Mouse (Mus musculus) mouse trophoblast stem cell (cell line): ENCODE measurements at regions not wholly inside any gene's neighbourhood (a gene's known extent, or its start where the extent isn't known, plus 50 kb on each side); places are given as distances from the start of the nearest gene placed in this dataset.

ENCODE experiments used
- in situ Hi-C, 2 experiments: fragments of 300-500 bp; cut with MseI, MboI; formaldehyde crosslinking; loops; 2 replicates in 1 of 2; 3 replicates in 1 of 2; pipeline ENCODE4 v1.15.1; 2025

DNA sequence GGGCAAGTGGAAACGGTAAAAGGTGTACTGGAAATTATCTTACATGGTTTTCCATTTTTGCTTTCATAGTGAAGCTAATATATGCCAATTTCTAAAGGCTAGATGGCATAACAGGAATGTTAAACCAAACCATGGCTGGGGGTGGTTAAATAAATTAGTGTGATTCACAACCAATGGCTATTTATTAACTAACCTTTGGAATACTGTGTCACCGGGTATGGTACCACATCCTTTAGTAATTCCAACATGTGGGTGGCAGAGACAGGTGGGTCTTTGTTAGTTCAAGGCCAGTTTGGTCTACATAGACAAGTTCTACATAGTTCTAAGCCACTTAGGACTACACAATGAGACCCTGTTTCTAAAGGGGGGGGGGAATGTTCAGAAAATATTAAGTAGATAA is 179.8 kb upstream of the Plxnc1 start:
- in situ Hi-C loops: no loop called here

DNA sequence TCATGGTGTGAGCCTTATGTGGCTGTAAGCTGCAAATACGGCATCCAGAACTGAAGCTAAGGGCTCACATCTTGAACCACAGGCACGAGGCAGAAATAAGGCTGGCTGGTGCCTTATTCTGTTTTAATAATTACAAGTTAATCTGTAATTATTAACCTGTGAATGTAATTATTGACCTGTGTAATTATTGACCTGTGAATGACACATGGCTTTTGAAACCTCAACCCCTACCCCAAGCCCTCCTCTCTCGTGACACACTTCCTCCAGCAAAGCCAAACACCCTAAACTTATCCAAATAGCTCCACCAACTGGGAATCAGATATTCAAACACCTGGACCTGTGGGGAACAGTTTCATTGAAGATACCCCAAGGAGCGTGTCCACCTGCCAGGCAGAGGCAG is 175.4 kb upstream of the Plxnc1 start:
- in situ Hi-C loops: no loop called here

DNA sequence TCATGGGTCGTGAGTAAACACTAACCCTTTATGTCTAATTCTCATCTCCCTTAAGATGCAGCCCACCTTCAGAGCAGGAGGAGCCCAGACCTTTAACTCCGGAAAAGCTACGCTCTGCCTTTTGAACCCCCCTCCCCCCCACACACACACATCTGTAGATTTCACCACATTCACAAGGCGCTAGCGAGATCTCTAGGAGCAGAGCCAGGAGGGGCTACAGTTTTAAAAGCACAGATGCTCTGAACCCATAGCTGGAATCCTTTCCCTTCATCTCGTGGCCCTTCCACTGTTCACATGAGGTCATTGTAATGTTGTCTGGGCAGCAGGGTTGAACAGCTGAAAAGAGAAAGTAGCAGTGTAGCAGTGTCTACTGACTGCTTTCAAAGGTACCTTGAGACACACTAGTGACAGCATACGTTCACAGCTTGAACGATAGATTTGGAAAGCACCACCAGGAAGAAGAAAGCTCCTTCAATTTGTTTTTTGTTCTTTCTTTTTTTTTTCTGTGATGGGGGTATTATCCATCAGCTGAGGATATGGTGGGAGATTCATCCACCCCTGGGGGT is 174.2 kb upstream of the Plxnc1 start:
- in situ Hi-C loops: no loop called here

DNA sequence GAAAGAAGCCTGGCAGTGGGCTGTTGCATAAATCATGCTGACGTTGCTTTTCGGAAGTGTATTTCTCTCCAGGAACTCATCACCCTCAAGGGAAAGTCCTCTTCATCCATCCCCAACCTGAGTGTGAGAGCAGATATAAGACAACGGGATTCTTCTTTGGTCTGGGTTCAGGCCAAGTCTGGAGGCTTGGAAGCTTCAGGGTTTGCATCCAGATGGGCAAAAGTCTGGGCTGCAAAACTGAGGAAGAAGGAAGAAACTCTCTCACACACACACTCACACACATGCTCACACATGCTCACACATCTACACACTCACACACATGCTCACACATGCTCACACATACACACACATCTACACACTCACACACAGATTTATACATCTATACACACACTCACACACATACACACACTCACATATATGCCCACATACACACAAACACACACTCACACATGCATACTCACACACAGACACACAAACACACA is 173.1 kb upstream of the Plxnc1 start:
- in situ Hi-C loops: no loop called here

DNA sequence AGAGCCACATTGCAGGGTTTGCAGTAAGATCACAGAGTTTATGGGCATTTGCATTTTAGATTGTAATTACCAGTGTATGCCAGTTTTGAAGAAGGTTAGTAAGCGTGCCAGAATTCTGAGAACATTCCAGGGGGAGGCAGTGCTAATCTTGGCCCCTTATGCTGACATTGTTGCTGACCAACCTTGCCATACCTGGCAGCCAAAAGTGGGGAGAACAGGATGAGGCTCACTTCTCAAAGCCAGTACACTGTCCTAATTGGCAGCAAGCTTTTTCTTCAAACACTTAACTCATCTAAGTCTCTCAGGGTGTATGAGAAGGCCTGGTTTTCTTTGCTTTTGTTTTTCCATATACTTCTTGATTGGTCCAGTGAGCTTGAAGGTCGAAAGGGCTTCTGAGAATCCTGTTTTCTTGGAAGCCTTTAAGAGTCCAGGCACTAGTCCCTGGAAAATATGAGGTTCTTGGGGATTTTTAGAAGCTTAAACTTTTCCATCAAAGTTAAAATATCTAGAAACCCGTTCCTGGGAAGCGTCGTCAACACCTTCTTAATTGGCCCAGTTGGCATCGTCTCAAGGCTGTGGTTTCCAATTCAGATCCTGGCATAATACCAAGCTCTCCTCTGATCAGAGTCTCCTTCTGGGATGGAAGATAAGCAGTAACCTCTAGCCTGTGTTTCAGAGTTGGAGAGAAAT is 172.6 kb upstream of the Plxnc1 start:
- in situ Hi-C loops: no loop called here

DNA sequence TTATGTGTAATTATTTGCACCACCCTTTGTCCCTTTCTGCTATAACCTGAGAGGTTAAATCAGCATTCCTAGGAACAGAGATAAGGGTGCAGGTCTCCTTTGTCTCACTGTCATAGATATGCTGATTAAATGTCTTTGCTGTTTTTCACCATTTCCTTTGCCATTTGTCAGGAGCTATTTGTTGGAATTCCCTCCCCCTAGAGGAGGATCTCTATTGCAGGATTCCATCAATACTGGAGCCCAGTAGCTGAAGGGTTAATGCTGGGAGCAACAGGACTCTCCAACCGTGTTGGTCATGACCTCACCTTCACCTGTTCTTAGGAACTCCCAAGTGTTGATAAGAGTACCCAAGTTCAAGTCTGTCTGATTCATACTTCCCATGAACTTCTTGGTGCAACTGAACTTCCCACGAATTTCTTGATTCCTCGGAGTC is 172.0 kb upstream of the Plxnc1 start:
- in situ Hi-C loops: no loop called here

DNA sequence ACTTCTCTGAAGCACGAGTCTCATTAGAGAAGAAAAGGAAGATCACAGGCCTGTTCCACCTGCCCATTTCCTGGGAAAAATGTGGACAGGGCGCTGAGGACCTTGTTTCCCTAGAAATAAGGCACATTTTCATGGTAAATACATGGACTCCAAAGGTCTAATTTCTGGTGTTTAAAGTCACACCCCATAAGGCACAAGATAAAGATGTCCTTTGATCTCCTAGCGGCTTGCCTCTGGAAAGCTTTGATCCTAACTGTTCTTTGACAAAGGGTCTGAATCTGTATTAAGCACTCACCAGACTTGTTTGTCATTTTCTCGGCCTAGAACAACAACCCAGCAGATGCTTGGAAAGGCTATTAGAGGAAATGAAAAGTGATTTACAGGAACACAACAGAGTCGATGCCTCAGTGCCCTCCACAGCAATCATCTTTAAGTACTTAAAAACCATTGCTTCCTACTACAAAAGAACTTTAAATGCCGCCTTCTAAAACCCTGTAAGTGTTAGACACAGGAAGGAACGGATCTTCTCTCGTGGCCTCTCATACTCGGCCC is 168.3 kb upstream of the Plxnc1 start:
- in situ Hi-C loops: no loop called here

DNA sequence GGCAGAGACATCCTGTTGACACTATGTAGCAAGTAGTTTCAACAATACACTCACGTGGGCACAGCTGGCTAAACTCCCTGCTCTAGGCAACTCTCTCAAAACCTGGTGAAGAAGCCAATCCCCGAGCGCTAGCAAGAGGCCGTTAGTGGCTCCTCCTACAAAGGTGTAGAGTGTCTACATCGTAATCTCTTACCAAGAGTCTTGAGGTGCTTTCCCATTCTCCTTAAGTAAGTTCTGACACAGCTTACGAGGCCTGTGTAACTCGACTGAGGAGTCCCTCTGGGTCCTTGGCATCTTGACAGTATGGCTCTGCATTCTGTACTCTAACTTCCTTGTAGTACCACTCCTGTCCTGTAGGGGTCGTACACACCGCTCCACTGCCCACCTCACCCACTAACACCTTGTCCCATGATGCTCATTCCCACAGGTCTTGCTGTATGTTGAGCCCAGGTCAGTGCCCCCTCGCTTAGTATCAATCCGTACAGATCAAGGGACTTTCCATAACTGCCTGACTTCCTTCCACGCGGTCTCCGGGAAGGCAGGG is 167.7 kb upstream of the Plxnc1 start:
- in situ Hi-C loops: no loop called here

DNA sequence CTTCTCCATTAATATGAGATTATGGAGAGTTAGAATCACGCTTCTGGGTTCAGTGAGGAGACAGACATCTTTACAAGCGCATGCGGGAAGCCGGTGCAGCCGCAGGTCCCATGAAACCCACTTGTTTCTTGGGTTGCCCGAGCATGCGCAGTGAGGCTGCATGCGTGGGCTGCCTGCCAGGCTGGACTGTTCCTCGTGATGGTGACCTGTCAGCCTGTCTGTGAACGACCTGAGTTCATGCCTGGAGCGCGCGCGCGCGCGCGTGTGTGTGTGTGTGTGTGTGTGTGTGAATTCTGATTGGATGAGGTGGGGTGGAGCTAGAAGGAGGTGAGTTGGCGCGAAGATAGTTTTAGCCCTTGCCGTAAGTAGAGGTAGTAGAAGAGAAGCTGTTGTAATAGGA is 166.2 kb upstream of the Plxnc1 start:
- in situ Hi-C loops: no loop called here

DNA sequence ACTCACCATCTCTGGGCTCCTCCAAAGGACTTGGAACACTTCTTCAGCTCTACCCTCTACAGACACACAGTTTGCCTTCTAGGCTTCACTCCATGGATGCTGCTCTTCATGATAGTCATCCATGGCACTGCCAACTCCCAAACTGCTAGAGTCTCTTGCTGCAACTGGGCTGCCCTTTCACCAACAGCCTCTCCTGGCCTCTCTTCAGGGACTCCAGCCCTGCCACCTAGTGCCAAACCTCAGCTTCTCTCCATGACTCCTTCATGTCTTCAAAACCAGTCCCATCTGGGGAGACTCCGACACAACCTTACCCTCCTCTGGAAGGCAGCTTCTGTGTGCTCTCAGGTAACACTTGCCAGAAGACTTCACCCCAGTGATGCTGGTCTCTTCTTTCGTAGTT is 164.9 kb upstream of the Plxnc1 start:
- in situ Hi-C loops: no loop called here

DNA sequence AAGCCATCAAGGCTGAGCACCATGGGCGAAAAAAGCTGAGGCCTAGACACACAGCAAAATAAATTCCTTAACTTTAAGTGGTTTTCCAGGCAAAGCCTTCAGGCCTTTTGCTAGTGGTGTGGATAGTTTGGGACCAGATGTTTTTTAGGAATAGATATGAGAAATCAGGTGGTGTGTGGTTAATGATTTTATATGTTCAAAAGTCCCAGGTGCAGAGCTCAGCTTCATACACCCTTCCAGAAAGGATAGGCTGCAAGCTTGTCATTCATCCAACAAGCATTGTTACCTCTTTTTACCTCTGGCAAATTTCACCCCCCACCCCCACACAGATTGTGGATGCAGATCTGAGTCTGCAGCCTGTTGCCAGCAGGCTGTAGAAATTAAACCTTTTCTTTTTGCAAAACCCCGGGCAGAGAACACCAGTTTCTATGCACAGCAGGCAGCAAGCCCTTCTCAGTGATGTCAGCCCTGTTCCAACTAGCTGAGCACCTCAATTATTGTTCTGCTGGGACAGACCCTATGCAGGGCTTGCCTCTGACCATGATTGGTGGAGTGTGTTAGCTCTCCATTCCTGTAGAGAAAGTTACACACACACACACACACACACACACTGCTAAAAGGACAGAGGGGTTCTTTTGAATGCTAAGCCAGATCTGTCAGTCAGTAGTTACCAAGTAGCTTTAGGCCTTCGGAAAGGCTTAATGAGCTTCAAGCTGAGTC is 163.1 kb upstream of the Plxnc1 start:
- in situ Hi-C loops: no loop called here

DNA sequence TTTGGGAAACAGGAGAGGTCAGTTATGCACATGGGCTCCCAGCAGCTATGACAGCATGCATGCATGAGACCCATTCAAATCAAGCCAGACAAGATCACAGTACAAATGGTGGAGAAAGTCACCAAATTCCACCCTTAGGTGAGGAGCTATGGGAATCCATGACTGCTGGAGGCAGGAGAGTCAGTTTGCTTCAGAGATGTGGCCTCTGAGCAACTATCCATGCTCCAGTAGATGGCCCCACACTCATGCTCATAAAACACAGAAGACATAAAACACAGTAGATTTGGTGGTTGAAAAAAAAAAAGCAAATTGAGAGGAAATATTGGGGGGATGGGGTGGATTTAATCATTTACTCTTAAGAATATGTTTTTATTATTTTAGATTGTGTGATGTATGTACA is 159.2 kb upstream of the Plxnc1 start:
- in situ Hi-C loops: no loop called here

DNA sequence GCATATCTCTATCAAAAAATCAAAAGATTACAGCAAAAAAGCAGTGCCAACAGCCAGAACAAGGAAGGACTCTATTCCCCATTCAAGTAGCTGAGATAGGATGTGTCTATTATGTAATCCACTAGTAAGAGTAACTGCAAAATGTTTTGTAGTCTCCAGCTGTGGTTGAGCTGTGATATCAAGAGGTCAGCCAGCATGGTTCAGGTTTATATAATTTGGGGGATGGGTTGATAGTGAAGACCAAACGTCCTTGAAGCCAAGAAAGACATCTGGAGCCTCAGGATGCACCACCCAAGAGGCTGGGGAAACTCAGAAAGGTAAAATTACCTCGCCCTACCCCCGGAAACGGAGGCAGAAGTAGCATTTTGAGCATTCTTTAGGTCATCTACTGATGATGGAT is 158.3 kb upstream of the Plxnc1 start:
- in situ Hi-C loops: no loop called here

DNA sequence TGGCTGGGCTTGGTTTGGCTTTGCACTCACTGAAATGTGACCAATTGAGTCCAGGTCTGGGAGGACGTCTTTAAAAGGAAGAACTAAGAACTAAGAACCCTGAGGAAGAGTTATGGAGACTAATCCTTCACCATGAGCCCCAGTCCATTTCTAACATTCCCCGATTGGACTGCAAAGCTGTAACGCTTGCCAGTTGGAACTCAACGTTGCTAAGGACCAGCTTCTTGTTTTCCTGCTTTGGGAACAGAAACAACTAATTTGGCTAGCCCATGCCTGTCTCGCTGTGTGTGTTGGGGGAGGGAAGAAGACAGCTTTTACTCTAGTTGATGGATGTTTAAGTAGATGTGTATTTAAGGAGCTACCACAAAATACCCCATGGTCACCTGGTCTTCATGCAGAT is 155.3 kb upstream of the Plxnc1 start:
- in situ Hi-C loops: no loop called here

DNA sequence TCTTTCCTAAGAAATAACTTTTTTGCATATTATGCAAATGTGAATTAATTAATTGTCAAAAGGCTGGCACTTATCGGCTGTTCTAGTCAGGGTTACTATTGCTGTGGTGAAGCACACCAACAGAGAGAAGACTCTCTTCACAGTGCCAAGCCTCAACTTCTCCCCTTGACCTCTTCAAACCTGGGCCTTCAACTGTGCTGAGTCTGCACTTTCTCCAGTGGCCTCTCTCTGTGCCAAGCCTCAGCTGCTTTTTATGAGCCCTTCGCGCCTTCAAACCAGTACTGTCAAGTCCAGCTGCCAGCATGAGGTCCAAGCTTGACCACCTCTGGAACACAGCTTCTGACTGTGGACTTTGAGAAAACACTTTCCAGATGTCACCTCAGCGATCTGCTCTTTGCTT is 151.2 kb upstream of the Plxnc1 start:
- in situ Hi-C loops: no loop called here

DNA sequence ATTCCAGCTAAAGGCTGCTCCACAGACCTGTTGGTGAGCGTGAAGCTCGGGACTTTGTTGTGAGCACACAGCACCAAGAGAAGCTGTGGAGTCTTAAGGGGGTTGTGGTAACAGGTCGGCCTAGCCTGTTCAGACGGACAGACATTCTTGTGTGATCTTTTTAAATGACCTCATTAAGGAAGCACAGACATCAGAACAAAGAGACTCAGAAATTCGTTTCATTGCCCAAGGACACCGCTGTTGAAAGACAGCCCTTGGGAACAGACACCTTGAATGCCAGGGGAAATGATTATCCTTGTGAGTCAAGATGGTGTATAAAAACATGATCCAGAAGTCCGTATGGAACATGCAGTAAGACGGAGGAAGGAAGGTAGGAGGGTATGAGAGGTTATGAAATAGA is 150.1 kb upstream of the Plxnc1 start:
- in situ Hi-C loops: no loop called here

DNA sequence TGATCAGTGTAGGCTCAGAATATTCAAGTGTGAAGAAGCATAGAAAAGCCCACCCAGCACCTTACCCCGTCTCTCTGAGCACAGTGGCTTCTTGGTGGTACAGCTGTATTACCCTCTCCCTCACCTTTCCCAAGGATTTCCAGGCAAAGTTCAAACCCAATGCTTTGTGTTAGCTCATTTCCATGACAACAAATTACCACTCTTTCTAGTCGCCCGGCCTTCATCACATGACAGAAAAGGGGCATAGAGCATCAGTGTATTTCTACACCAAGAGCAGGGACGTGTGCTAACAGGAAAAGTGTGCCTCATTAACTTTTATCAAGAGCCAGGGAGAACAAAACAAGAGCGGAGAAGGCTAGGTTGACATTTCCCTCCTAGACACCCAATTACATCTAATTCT is 148.6 kb upstream of the Plxnc1 start:
- in situ Hi-C loops: no loop called here

DNA sequence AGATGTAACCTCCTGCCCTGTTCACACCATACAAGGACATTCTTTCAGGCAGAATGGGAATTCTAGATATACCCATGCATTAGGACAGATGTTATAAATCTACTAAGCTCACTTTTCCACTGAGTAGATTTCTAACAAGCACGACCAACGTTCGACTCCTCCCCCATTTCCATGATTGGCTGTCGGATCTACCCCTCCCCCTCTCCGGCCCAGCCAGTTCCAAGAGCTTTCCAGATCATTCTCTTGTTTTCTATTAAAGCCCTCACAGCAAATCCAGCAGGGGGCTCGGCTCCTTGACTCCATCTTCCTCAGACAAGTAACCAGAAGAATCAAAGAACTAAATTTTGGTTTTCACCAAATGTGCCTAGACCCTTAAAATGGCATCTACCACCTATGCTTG is 146.5 kb upstream of the Plxnc1 start:
- in situ Hi-C loops: no loop called here

DNA sequence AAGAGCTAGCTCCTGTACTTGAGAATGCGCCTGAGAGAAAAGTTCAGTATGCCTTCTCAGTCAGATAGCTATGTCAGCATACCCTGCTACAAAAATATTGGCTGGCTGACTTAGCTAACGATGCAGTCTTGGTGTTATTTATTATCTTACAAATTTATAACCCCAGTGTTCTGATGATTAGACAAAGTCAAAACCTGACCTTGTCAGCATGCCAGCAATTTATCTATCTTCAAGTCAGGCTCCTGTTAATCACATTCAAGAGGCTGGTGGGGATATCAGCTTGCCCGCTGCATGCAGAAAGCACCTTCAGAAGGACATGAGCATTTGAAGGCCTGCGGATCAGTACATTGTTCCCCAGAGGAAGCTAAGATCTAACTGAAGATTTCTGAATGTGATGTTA is 146.0 kb upstream of the Plxnc1 start:
- in situ Hi-C loops: no loop called here

DNA sequence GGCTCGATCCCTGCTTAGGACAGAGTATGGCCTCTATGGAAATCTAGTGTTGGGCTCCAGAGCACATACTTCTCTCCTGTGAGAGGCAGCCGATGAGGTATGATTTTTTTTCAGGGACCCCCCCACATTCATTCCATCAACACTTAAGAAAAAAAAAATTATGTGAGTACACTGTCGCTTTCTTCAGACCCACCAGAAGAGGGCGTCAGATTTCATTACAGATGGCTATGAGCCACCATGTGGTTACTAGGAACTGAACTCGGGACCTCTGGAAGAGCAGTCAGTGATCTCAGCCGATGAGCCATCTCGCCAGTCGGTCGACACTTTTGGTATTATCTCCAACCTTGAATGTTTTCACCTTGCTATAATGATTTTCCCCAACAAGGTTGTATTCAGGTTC is 145.4 kb upstream of the Plxnc1 start:
- in situ Hi-C loops: no loop called here

DNA sequence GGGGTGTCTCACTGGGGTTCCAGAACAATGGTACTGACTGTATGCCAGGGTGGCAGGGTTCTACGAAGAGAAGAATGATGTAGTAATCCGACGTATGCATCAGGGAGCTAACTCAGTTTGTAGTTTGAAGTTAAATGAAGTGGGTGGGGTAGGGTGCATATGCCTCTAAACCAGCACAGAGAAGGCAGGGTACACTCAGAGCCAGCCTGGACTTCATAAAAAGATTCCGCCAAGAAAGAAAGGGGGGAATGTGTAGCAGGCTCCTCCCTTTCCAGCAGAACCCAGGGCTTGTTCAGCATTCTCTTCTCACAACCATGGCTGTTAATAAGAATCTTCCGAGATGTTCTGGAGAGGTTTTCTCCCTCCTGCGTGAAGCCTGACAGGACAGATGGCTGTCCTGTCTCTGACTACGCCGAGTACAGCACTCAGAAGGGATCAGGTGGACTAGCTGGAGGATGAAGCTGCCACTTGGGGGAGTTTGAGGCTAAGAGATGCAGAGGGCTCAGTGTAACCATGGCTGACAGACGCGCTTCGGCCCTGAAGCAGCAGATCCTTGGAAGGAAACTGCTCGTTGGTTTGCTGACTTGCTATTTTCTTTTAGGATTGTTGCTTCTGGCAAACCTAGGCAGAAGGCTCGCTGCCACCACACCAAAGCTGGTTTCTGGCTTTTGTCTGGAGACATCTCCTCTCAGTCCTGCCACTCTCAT is 143.4 kb upstream of the Plxnc1 start:
- in situ Hi-C loops: no loop called here

DNA sequence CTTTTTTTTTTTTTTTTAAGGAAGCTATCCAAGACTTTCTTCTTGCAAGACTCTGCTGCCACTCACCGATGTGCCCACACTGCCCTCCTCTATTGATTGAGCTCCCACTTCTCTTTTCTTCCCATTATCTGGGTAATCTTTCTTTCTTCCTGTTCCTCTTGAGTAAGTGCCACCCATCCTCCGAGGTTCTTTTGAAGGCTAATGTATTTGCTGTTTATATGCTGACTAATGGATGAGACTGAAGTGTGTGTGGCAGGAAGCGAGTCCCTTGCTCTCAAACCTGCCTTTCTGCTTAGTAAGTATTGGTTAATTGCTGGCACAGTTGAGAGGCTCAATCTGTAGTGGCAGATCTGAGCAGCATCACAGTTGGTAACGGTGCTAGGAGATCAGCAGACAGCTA is 142.1 kb upstream of the Plxnc1 start:
- in situ Hi-C loops: no loop called here
